Mouse (Mus musculus): ENCODE measurements around the gene Gli1.

DNA sequence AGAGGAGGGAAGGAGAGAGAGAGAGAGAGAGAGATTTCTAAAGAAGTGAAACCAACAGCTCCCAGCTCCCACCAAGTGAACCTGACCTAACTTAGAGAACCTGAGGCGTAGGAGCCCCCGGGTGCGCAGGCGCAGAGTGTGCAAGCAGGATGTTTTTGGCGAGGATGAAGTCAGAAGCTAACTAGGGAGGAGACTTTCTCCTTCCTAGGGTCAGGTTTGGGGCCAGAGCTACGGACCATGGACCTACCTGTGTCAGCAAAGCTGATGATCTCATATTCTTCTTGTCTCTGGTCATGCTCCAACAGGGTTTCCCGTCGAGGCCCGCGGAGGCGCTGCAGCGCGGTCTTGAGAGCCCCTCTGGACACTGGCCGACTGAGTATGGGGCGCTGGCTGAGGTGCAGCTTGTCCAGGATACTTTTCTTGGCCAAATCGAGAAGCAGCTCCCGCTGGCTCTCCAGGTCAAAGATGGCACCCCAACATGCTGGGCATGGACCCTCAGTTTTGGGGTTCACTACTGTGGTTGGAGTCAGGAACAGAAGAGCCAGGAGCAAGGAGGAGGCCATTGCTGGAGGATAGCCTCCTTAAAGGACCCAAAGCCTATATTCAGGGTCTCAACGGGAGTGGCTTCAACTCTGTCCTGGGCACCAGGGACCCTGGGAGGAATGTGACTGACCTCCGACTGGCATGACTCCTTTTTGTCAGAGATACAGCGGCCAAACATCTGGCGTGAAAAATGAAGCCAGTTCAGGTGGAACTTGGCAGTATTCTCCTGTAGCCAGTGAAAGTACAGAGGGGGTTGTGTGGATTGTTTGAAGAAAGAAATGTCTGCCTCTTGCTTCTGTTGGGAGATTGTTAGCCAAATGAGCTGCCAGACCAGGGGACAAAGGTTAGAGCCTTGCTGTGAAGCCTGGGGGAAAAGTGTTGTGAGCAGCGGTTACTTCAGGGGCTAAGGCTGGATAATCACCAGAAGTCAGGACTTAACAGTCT is 28.4 kb upstream of the Gli1 start, which contains the start of gene Inhbc:
- TF ChIP-seq CTCF (IDR thresholded peaks at IDR 0.05; ENCODE audit: control insufficient read depth, insufficient read depth, insufficient replicate concordance, low read depth, low read length): no peak
- TF ChIP-seq POLR2A (IDR thresholded peaks at IDR 0.05; ENCODE audit: control insufficient read depth, low read depth, low read length): no peak

Data from testis, adult 2 months (tissue).